Mouse (Mus musculus): ENCODE measurements around the gene 4930518I15Rik. TPM values are rescaled to one million over a fixed set of nuclear protein-coding genes. Genes with fewer than 3 reads are reported as not detected.
"Not testable (repeated sequence)": the region's sequence is repeated elsewhere in the genome, so short reads cannot be mapped to it uniquely, and the experiment has no call there.

The 4930518I15Rik gene
- total and polyA plus RNA-seq, 3 experiments, result 0.51 to 0.81 (median 0.72) TPM

GRCm38 (mm10) chr2:156904976-156905717, 47.4 kb upstream of the 4930518I15Rik start (continued):
- TF ChIP-seq CTCF (conservative IDR thresholded peaks at IDR 0.05 in 1 of 2, IDR thresholded peaks at IDR 0.05 in 1 of 2; ENCODE audit: low read depth in 2 of 2, low read length in 2 of 2) (peak in 1 of 2 experiments; percentile 46; a peak in 2 of 4 replicates), ZKSCAN1 (IDR thresholded peaks at IDR 0.05; ENCODE audit: borderline replicate concordance, low read depth, low read length) (no peak), IRF4 (IDR thresholded peaks at IDR 0.05; ENCODE audit: low read depth, low read length) (no peak)

GRCm38 (mm10) chr2:156903367-156903766, 45.6 kb upstream of the 4930518I15Rik start:
- Histone ChIP-seq H3K9ac (ENCODE audit: insufficient read depth, low read depth) (no peak overlapping the region), H3K4me1 (ENCODE audit: control insufficient read depth in 1 of 2, insufficient read depth in 2 of 2) (peaks cover 4 to 7% of the 10 kb centered on the region in 2 experiments; a peak in 3 of 4 replicates), H3K79me2 (replicated peaks; ENCODE audit: control insufficient read depth, extremely low read depth, insufficient read depth, poor library complexity, severe bottlenecking) (no peaks in the 10 kb centered on the region), H3K9me3 (replicated peaks; ENCODE audit: low read length) (no peaks in the 10 kb centered on the region), H3K4me2 (ENCODE audit: insufficient read depth, low read depth, poor library complexity, severe bottlenecking) (no peak overlapping the region), H3K4me3 (replicated peaks in 1 of 3; ENCODE audit: low read depth in 2 of 3, low read length in 2 of 3, poor library complexity in 1 of 3) (no peak overlapping the region), H3K27me3 (replicated peaks) (no peaks in the 10 kb centered on the region), H3K36me3 (replicated peaks in 1 of 2; ENCODE audit: control insufficient read depth in 1 of 2, insufficient read depth in 1 of 2, low read length in 1 of 2) (no peaks in the 10 kb centered on the region), H3K27ac (ENCODE audit: insufficient read depth, low read depth) (no peak overlapping the region)
- DNase-seq (ENCODE audit: extremely low read depth), result no peak
- dilution Hi-C loops (cut with MboI; ENCODE audit: extremely low pct_ligation_motif_present, extremely low pct_unique_long_range_greater_than_20kb, low sequenced_read_pairs) (no loop called here), in situ Hi-C loops (cut with MboI; ENCODE audit: low pct_ligation_motif_present, low pct_unique_long_range_greater_than_20kb, low sequenced_read_pairs) (no loop called here)
- no peak for TF ChIP-seq NRF1 (IDR thresholded peaks at IDR 0.05; ENCODE audit: low read depth, low read length)
- peak; percentile 51 for TF ChIP-seq RAD21 (IDR thresholded peaks at IDR 0.05; ENCODE audit: low read depth, low read length)
- peak; percentile 7 to 63; a peak in 2 of 4 replicates for TF ChIP-seq CTCF (conservative IDR thresholded peaks at IDR 0.05 in 1 of 2, IDR thresholded peaks at IDR 0.05 in 1 of 2; ENCODE audit: low read depth in 2 of 2, low read length in 2 of 2)
- peak; percentile 57 for TF ChIP-seq SMC3 (IDR thresholded peaks at IDR 0.05; ENCODE audit: low read depth, low read length)

- H3K79me2 ChIP-seq (replicated peaks; ENCODE audit: control insufficient read depth, extremely low read depth, insufficient read depth, poor library complexity, severe bottlenecking); dilution Hi-C loops (cut with MboI; ENCODE audit: extremely low pct_ligation_motif_present, extremely low pct_unique_long_range_greater_than_20kb, low sequenced_read_pairs); H3K9ac ChIP-seq (ENCODE audit: insufficient read depth, low read depth); H3K4me2 ChIP-seq (ENCODE audit: insufficient read depth, low read depth, poor library complexity, severe bottlenecking); H3K27me3 ChIP-seq (replicated peaks); DNase-seq (ENCODE audit: extremely low read depth); in situ Hi-C loops (cut with MboI; ENCODE audit: low pct_ligation_motif_present, low pct_unique_long_range_greater_than_20kb, low sequenced_read_pairs); H3K36me3 ChIP-seq (replicated peaks in 1 of 2; ENCODE audit: control insufficient read depth in 1 of 2, insufficient read depth in 1 of 2, low read length in 1 of 2); H3K4me1 ChIP-seq (ENCODE audit: control insufficient read depth in 1 of 2, insufficient read depth in 2 of 2); H3K27ac ChIP-seq (ENCODE audit: insufficient read depth, low read depth); H3K9me3 ChIP-seq (replicated peaks; ENCODE audit: low read length); H3K4me3 ChIP-seq (replicated peaks in 1 of 3; ENCODE audit: low read depth in 2 of 3, low read length in 2 of 3, poor library complexity in 1 of 3): not testable (repeated sequence)
These were observed 44.7 kb upstream of the 4930518I15Rik start for GRCm38 (mm10) chr2:156902411-156902810.

GRCm38 (mm10) chr2:156901883-156902282, 44.1 kb upstream of the 4930518I15Rik start:
- H3K4me1 ChIP-seq (ENCODE audit: control insufficient read depth in 1 of 2, insufficient read depth in 2 of 2), result no peaks in the 10 kb centered on the region; a peak in 1 of 4 replicates
- no peak overlapping the region for H3K27ac ChIP-seq (ENCODE audit: insufficient read depth, low read depth)
- no peak overlapping the region for H3K4me2 ChIP-seq (ENCODE audit: insufficient read depth, low read depth, poor library complexity, severe bottlenecking)
- TF ChIP-seq UBTF (IDR thresholded peaks at IDR 0.05; ENCODE audit: low read depth, low read length) (no peak), PAX5 (IDR thresholded peaks at IDR 0.05; ENCODE audit: low read length) (no peak), KAT2A (IDR thresholded peaks at IDR 0.05; ENCODE audit: insufficient replicate concordance, low read length) (no peak), MAFK (IDR thresholded peaks at IDR 0.05; ENCODE audit: insufficient replicate concordance, low read length) (no peak)
- no peak overlapping the region for H3K9ac ChIP-seq (ENCODE audit: insufficient read depth, low read depth)
- dilution Hi-C loops (cut with MboI; ENCODE audit: extremely low pct_ligation_motif_present, extremely low pct_unique_long_range_greater_than_20kb, low sequenced_read_pairs) (no loop called here), in situ Hi-C loops (cut with MboI; ENCODE audit: low pct_ligation_motif_present, low pct_unique_long_range_greater_than_20kb, low sequenced_read_pairs) (no loop called here)
- H3K79me2 ChIP-seq (replicated peaks; ENCODE audit: control insufficient read depth, extremely low read depth, insufficient read depth, poor library complexity, severe bottlenecking), result no peaks in the 10 kb centered on the region
- H3K36me3 ChIP-seq (replicated peaks in 1 of 2; ENCODE audit: control insufficient read depth in 1 of 2, insufficient read depth in 1 of 2, low read length in 1 of 2), result no peaks in the 10 kb centered on the region
- DNase-seq (ENCODE audit: extremely low read depth), result no peak
- no peaks in the 10 kb centered on the region for H3K9me3 ChIP-seq (replicated peaks; ENCODE audit: low read length)
- H3K4me3 ChIP-seq (replicated peaks in 1 of 3; ENCODE audit: low read depth in 2 of 3, low read length in 2 of 3, poor library complexity in 1 of 3), result no peak overlapping the region
- no peaks in the 10 kb centered on the region for H3K27me3 ChIP-seq (replicated peaks)

Measured in CH12.LX (cell line).